ENCODE assay signal across 9 mouse cellular contexts in the genomic region with DNA sequence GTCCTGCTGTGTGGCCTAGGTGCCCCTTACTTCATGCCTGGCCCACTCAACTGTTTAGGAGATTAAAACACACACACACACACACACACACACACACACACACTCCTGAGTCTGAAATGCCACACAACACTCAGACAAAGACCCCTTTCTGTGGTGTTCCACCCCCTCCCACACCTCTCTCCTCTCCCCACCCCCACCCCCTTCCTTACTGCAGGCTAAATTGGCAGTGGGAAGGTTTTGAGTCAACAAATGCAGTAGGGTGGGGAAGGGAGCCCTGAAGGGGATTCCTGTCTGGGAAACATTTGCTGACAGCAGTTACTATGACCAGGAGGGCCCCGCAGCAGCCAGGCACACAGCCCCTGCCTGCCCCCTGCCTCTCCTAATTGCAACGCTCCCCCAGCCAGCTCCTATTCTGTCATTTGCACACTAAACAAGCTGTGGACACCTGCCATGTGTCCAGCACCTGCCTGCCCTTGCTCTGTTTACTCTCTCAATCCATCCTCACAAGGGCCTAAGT.
DNase-seq lines count a peak whose midpoint lies in the region; ATAC-seq lines count a peak whose summit lies in the region.
"Had no signal": no experiment of that assay in that cellular context is flagged by ENCODE, and none has a peak within 500 bp of the region (broad histone marks: within the 10 kb centered on the region; RNA-seq: fewer than 3 reads in every experiment).

No protein-coding gene starts in this region.

- H3K9me3 ChIP-seq in hindbrain, embryonic 11.5 days (ENCODE audit: control insufficient read depth, low read length): no peaks in the 10 kb centered on the region
- peaks cover 12% of the 10 kb centered on the region; the same call in 1 of the 2 replicates for H3K9me3 ChIP-seq in limb, embryonic 13.5 days

- ATAC-seq in hindbrain, embryonic 11.5 days (ENCODE audit: low FRiP score): peak; percentile 70
- ATAC-seq in limb, embryonic 13.5 days (ENCODE audit: low FRiP score, low read depth): peak; percentile 70

- no peak overlapping the region for H3K4me3 ChIP-seq in hindbrain, embryonic 11.5 days (ENCODE audit: low read depth, low read length)
- no peak overlapping the region for H3K4me3 ChIP-seq in limb, embryonic 13.5 days
- H3K4me3 ChIP-seq: layer of hippocampus, adult 2 months had no signal

- H3K36me3 ChIP-seq in hindbrain, embryonic 11.5 days (ENCODE audit: control insufficient read depth, insufficient read depth, low read length): no peaks in the 10 kb centered on the region
- no peaks in the 10 kb centered on the region for H3K36me3 ChIP-seq in limb, embryonic 13.5 days

- peak; percentile 23 for DNase-seq in right cerebral cortex, postnatal 4 days
- no peak for DNase-seq in right cerebral cortex, postnatal 36 days (ENCODE audit: low spot score in 2 of 2)
- peak; percentile 47 for DNase-seq in hindbrain, embryonic 11.5 days (ENCODE audit: low spot score)
- DNase-seq in urinary bladder, adult 18-20 months (ENCODE audit: low spot score in 2 of 2): no peak
- DNase-seq in cerebellum, postnatal 36 days: no peak
- DNase-seq in gastrocnemius, adult 8-10 months (ENCODE audit: low spot score in 2 of 2): no peak
- DNase-seq in spleen, adult 12 weeks (ENCODE audit: low spot score): no peak

- H3K4me1 ChIP-seq in hindbrain, embryonic 11.5 days (replicated peaks; ENCODE audit: control insufficient read depth, insufficient read depth, low read length): peaks cover 6% of the 10 kb centered on the region
- peaks cover 60% of the 10 kb centered on the region for H3K4me1 ChIP-seq in limb, embryonic 13.5 days

- H3K9ac ChIP-seq in hindbrain, embryonic 11.5 days (ENCODE audit: low read depth, low read length): no peak overlapping the region
- H3K9ac ChIP-seq in limb, embryonic 13.5 days: no peak overlapping the region

- peak overlapping the region; percentile 63 for H3K27ac ChIP-seq in hindbrain, embryonic 11.5 days (ENCODE audit: low read depth, low read length)
- peak overlapping the region; percentile 88 for H3K27ac ChIP-seq in limb, embryonic 13.5 days
- H3K27ac ChIP-seq: layer of hippocampus, adult 2 months had no signal

- 9% methylated on average over 2 of the region's 2 CpGs for WGBS in hindbrain, embryonic 11.5 days
- 0% methylated on average over 2 of the region's 2 CpGs for WGBS in limb, embryonic 13.5 days

- no peak overlapping the region for H3K4me2 ChIP-seq in hindbrain, embryonic 11.5 days (replicated peaks; ENCODE audit: low read depth, low read length)
- peak overlapping the region; percentile 27; the same call in 1 of the 2 replicates for H3K4me2 ChIP-seq in limb, embryonic 13.5 days (replicated peaks)

- H3K27me3 ChIP-seq in hindbrain, embryonic 11.5 days (ENCODE audit: control insufficient read depth, insufficient read depth, low read length): no peaks in the 10 kb centered on the region
- no peaks in the 10 kb centered on the region for H3K27me3 ChIP-seq in limb, embryonic 13.5 days

Comparison
In these comparisons a context has a peak if more than half of its experiments do, and no peak if none do; other contexts are left out.
1. DNase-seq: peak in right cerebral cortex, postnatal 4 days (single experiment) and hindbrain, embryonic 11.5 days (single experiment); none in right cerebral cortex, postnatal 36 days (0 of 2), urinary bladder, adult 18-20 months (0 of 2), cerebellum, postnatal 36 days (0 of 2), gastrocnemius, adult 8-10 months (0 of 2) and spleen, adult 12 weeks (single experiment).